Mouse (Mus musculus) cerebellum, postnatal 36 days (tissue): Measurements from ENCODE around the gene Pde4b.

Experiments
- DNase-seq, 2 experiments: peaks; one replicate each; pipeline ENCODE4 v3.0.0; 2021 to 2022; ENCODE audit warnings: mixed read lengths in 2 of 2

Pde4b gene

GRCm38 (mm10) chr4:102408938-102409337, 321.6 kb downstream of the Pde4b start:
- no peak for DNase-seq

- no peak for DNase-seq
These were observed 325.8 kb downstream of the Pde4b start for GRCm38 (mm10) chr4:102413101-102413500.

- DNase-seq, result peak in 1 of 2 experiments; percentile 26
These were observed 326.5 kb downstream of the Pde4b start for GRCm38 (mm10) chr4:102413794-102414193.

- DNase-seq, result no peak
These were observed 327.3 kb downstream of the Pde4b start for GRCm38 (mm10) chr4:102414610-102415009.

GRCm38 (mm10) chr4:102420794-102421397, 333.6 kb downstream of the Pde4b start:
- DNase-seq, result no peak

GRCm38 (mm10) chr4:102421398-102421859, 334.1 kb downstream of the Pde4b start:
- peak; percentile 16 to 30 for DNase-seq

GRCm38 (mm10) chr4:102424104-102424503, 336.8 kb downstream of the Pde4b start:
- DNase-seq, result no peak

- DNase-seq, result no peak
These were observed 338.1 kb downstream of the Pde4b start for GRCm38 (mm10) chr4:102425422-102425821.

GRCm38 (mm10) chr4:102429730-102430341, 342.5 kb downstream of the Pde4b start:
- no peak for DNase-seq

- peak; percentile 20 to 44 for DNase-seq
These were observed 344.9 kb downstream of the Pde4b start for GRCm38 (mm10) chr4:102432040-102432782.

- peak; percentile 29 to 39 for DNase-seq
These were observed 352.2 kb downstream of the Pde4b start for GRCm38 (mm10) chr4:102439401-102440118.

- no peak for DNase-seq
These were observed 352.8 kb downstream of the Pde4b start for GRCm38 (mm10) chr4:102440119-102440481.

GRCm38 (mm10) chr4:102443533-102443932, 356.2 kb downstream of the Pde4b start:
- no peak for DNase-seq

GRCm38 (mm10) chr4:102444501-102444900, 357.2 kb downstream of the Pde4b start:
- peak in 1 of 2 experiments; percentile 20 for DNase-seq

- no peak for DNase-seq
These were observed 359.0 kb downstream of the Pde4b start for GRCm38 (mm10) chr4:102446160-102446945.

- DNase-seq, result no peak
These were observed 369.1 kb downstream of the Pde4b start for GRCm38 (mm10) chr4:102456426-102456825.

- DNase-seq, result peak in 1 of 2 experiments; percentile 41
These were observed 372.1 kb downstream of the Pde4b start for GRCm38 (mm10) chr4:102459216-102459999.

GRCm38 (mm10) chr4:102478104-102478503, 390.8 kb downstream of the Pde4b start:
- no peak for DNase-seq

GRCm38 (mm10) chr4:102478860-102479259, 391.5 kb downstream of the Pde4b start:
- DNase-seq, result no peak

GRCm38 (mm10) chr4:102480830-102481484, 393.6 kb downstream of the Pde4b start:
- DNase-seq, result peak; percentile 55 to 70
